Mouse (Mus musculus): ENCODE data around the gene Tgfbrap1. TPM values are rescaled to one million over a fixed set of nuclear protein-coding genes. Genes with fewer than 3 reads are reported as not detected.
"Not testable (repeated sequence)": the region's sequence is repeated elsewhere in the genome, so short reads cannot be mapped to it uniquely, and the experiment has no call there.

The Tgfbrap1 gene
- total and polyA plus RNA-seq, 2 experiments from 2014 or later: 15.8 to 39.3 TPM

DNA sequence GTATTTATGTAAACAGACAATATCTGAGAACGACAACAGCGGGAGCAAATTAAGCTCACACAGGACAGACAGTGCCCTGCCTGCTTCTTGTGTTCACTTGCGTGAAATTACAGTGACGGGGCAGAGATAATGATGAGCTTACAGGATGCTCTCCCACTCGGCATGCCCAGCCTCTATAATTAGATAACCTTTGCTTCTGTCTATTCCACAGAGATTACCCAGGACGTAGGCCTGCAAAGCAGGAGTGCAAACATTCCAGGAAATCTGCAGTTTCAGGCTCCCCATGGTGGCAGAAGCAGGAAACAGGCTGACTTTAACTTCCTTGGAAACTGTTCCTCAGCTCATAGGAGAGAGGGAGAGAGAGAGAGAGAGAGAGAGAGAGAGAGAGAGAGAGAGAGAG, 56.2 kb downstream of the Tgfbrap1 start:
- DNase-seq (peak; percentile 27), ATAC-seq (peak; percentile 66)
- Histone ChIP-seq H3K36me3 (ENCODE audit: insufficient read depth) (no peaks in the 10 kb centered on the region), H3K4me3 (ENCODE audit: low read depth, low read length) (no peak overlapping the region), H3K9ac (no peak overlapping the region), H3K27me3 (ENCODE audit: insufficient read depth, low read length) (no peaks in the 10 kb centered on the region), H3K4me2 (ENCODE audit: low read depth) (no peak overlapping the region), H3K4me1 (ENCODE audit: insufficient read depth) (no peaks in the 10 kb centered on the region), H3K27ac (ENCODE audit: low read depth, low read length) (no peak overlapping the region), H3K9me3 (ENCODE audit: low read length) (no peaks in the 10 kb centered on the region)
- 57% methylated on average over 6 of the region's 6 CpGs for WGBS
- TF ChIP-seq CTCF (IDR thresholded peaks at IDR 0.05; ENCODE audit: low read depth): peak; percentile 59

DNA sequence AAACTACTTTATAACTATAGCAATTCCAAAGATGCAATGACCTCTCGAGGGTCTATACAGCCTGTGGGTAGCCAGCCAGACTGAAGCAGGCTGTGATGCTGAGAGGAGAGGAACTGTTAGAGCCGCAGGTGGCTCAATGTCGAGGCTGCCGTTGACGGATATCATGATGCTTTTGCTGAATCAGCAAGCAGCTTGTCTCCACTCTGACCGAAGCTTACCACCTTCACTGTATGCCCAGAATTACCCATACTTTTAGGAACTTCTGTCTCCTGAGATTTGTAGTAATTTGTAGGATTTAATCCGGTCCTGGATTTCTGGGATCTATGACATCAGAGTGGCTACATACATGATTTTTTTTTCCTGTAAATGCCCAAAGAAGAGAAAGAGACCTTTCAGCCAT, 62.4 kb downstream of the Tgfbrap1 start:
- peaks cover 14% of the 10 kb centered on the region for H3K36me3 ChIP-seq (ENCODE audit: insufficient read depth)
- H3K9ac ChIP-seq: no peak overlapping the region
- no peak overlapping the region for H3K27ac ChIP-seq (ENCODE audit: low read depth, low read length)
- no peak overlapping the region for H3K4me2 ChIP-seq (ENCODE audit: low read depth)
- DNase-seq (no peak), ATAC-seq (no peak)
- no peaks in the 10 kb centered on the region for H3K4me1 ChIP-seq (ENCODE audit: insufficient read depth)
- H3K9me3 ChIP-seq (ENCODE audit: low read length): no peaks in the 10 kb centered on the region
- H3K4me3 ChIP-seq (ENCODE audit: low read depth, low read length): no peak overlapping the region
- TF ChIP-seq CTCF (IDR thresholded peaks at IDR 0.05; ENCODE audit: low read depth): no peak
- 88% methylated on average over 7 of the region's 7 CpGs for WGBS
- H3K27me3 ChIP-seq (ENCODE audit: insufficient read depth, low read length): no peaks in the 10 kb centered on the region

DNA sequence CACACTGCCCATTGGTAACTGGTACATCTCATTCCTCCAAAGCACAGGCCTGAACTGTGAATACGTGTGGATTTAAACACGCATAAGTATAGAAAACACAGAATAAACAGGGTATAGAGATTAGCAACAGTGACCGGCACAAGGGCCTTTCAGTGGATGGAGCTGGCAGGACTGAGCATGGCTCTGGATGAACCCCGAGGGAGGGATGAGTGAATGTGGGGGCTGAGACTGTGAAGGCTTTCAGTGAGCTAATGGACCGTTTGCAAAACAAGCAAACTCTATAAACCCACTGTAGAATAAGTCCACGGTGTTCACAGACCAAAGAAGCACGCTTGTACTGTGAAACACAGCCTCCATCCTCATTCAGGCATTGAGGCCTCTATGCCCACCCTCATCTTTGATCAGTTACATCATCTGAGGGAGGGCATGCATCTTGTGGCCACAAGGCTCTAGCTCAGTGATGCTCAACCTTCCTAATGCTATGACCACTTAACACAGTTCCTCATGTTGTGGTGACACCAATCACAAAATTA, 83.2 kb downstream of the Tgfbrap1 start:
- not testable (repeated sequence) for H3K4me1 ChIP-seq (ENCODE audit: insufficient read depth); ATAC-seq; H3K36me3 ChIP-seq (ENCODE audit: insufficient read depth); DNase-seq; H3K27me3 ChIP-seq (ENCODE audit: insufficient read depth, low read length); H3K9ac ChIP-seq; H3K9me3 ChIP-seq (ENCODE audit: low read length); H3K27ac ChIP-seq (ENCODE audit: low read depth, low read length); H3K4me3 ChIP-seq (ENCODE audit: low read depth, low read length); H3K4me2 ChIP-seq (ENCODE audit: low read depth)
- WGBS: 81% methylated on average over 7 of the region's 7 CpGs

DNA sequence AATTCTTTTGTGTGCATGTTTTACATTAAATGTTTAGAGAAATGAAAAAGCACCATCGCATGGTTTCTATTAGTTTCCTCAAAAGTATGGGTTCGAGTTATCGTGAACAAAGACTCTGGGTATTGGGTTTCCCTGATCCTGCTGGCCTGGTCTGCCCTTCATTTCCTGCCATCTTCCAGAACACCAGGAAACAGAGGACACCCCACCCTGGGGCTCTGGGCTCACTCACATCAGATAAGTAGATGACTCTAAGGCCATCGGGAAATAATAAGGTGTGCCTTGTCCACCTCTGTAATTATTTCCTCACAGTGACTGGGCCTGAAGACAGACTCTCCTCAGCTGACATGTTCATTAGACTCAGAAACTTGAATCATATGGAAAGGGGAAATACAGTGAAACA, 88.0 kb downstream of the Tgfbrap1 start:
- TF ChIP-seq CTCF (IDR thresholded peaks at IDR 0.05; ENCODE audit: low read depth): no peak
- ATAC-seq: no peak

DNA sequence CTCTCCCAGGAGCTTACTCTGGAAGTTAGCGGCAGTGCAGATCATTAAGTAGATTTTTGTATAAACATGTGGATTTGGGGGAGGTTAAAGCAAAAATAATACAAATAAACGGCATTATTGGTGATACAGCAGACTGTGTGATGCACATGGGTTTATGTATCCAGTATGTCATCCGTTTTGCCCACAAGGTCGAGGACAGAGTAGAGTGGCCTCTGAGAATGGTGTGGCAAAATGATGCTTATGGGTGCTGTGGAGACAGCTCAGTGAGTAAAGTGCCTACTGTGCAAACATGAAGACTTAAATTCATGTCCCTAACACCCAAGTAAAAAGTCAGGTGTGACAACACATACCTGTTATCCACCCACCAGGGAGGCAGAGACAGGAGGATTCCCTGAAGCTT, 91.9 kb downstream of the Tgfbrap1 start:
- H3K9ac ChIP-seq: peak overlapping the region; percentile 3; the same call in 1 of the 2 replicates
- H3K27me3 ChIP-seq (ENCODE audit: insufficient read depth, low read length): no peaks in the 10 kb centered on the region
- WGBS: 63% methylated on average over 4 of the region's 4 CpGs
- peak overlapping the region; percentile 35 for H3K4me2 ChIP-seq (ENCODE audit: low read depth)
- no peak for DNase-seq
- no peaks in the 10 kb centered on the region for H3K4me1 ChIP-seq (ENCODE audit: insufficient read depth)
- no peak overlapping the region for H3K4me3 ChIP-seq (ENCODE audit: low read depth, low read length)
- TF ChIP-seq CTCF (IDR thresholded peaks at IDR 0.05; ENCODE audit: low read depth): no peak
- H3K36me3 ChIP-seq (ENCODE audit: insufficient read depth): no peaks in the 10 kb centered on the region
- no peaks in the 10 kb centered on the region for H3K9me3 ChIP-seq (ENCODE audit: low read length)
- H3K27ac ChIP-seq (ENCODE audit: low read depth, low read length): peak overlapping the region; percentile 46
- 0 out of 2 replicates have a peak, but pooled peaks have one; percentile 5 for ATAC-seq

More for the DNA sequence above, 88.0 kb downstream of the Tgfbrap1 start:
- no peak overlapping the region for H3K27ac ChIP-seq (ENCODE audit: low read depth, low read length)
- WGBS: 90% methylated on average over 4 of the region's 4 CpGs
- H3K4me3 ChIP-seq (ENCODE audit: low read depth, low read length): no peak overlapping the region
- no peak overlapping the region for H3K4me2 ChIP-seq (ENCODE audit: low read depth)
- no peak for DNase-seq
- H3K4me1 ChIP-seq (ENCODE audit: insufficient read depth): no peaks in the 10 kb centered on the region
- no peaks in the 10 kb centered on the region for H3K9me3 ChIP-seq (ENCODE audit: low read length)
- H3K9ac ChIP-seq: no peak overlapping the region
- no peaks in the 10 kb centered on the region for H3K36me3 ChIP-seq (ENCODE audit: insufficient read depth)
- no peaks in the 10 kb centered on the region for H3K27me3 ChIP-seq (ENCODE audit: insufficient read depth, low read length)

DNA sequence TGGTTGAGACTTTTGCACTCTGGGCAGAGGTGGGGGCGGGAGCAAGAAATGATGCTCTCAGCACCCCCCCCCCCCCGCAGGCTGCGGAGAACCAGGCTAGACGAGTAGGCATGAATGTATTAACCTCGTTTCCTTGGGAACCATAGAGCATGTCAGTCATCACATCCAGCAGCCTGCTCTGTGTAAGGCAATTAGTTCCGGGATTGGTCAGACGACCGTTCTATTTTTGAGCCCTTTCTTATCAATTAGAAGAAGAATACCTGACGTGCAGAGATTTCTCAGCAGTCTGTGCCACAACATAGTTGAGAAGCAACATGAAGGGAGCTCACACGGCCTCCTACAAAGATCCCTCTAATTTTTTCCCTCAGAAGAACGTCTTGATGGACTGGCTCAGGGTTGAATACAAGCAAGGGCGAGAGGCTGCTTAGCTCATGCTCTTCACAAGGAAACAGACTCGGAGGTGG, 92.4 kb downstream of the Tgfbrap1 start:
- DNase-seq: peak; percentile 47
- Histone ChIP-seq H3K4me1 (ENCODE audit: insufficient read depth) (no peaks in the 10 kb centered on the region), H3K9ac (peak overlapping the region; percentile 3; the same call in 1 of the 2 replicates), H3K27ac (ENCODE audit: low read depth, low read length) (peak overlapping the region; percentile 46), H3K9me3 (ENCODE audit: low read length) (no peaks in the 10 kb centered on the region), H3K4me3 (ENCODE audit: low read depth, low read length) (peak overlapping the region; percentile 7; the same call in 1 of the 2 replicates), H3K4me2 (ENCODE audit: low read depth) (peak overlapping the region; percentile 35), H3K36me3 (ENCODE audit: insufficient read depth) (no peaks in the 10 kb centered on the region), H3K27me3 (ENCODE audit: insufficient read depth, low read length) (no peaks in the 10 kb centered on the region)
- WGBS: 9% methylated on average over 13 of the region's 13 CpGs
- ATAC-seq: peak; percentile 98
- no peak for TF ChIP-seq CTCF (IDR thresholded peaks at IDR 0.05; ENCODE audit: low read depth)

Small RNA genes within 50 kb of the gene (microRNA-seq; reads per million reads assigned to microRNA genes)
- 0 reads per million in 2 experiments for gene Gm24001

Other genes with a start within 250 kb of the Tgfbrap1 start
- 30.6 and 39.7 TPM in 2 replicates for gene Mrps9, start 247.4 kb downstream of the Tgfbrap1 start, total RNA-seq (2014; rRNA removed)
- gene Mrps9, start 247.4 kb downstream of the Tgfbrap1 start, polyA plus RNA-seq (2015; fragmentation: Nextera tagmentation; extraction: Ambion mirVana): 33.1 and 35.3 TPM in 2 replicates
- 21.0 and 21.1 TPM in 2 replicates for gene Gpr45, start 145.8 kb downstream of the Tgfbrap1 start, total RNA-seq (2014; rRNA removed)
- 16.3 and 16.4 TPM in 2 replicates for gene Gpr45, start 145.8 kb downstream of the Tgfbrap1 start, polyA plus RNA-seq (2015; fragmentation: Nextera tagmentation; extraction: Ambion mirVana)
- 45.7 and 46.7 TPM in 2 replicates for gene AI597479, start 73 bp upstream of the Tgfbrap1 start, total RNA-seq (2014; rRNA removed)
- gene AI597479, start 73 bp upstream of the Tgfbrap1 start, polyA plus RNA-seq (2015; fragmentation: Nextera tagmentation; extraction: Ambion mirVana): 28.4 and 37.0 TPM in 2 replicates
- 32.1 and 33.1 TPM in 2 replicates for gene Fhl2, start 98.3 kb upstream of the Tgfbrap1 start, total RNA-seq (2014; rRNA removed)
- 23.1 and 27.8 TPM in 2 replicates for gene Fhl2, start 98.3 kb upstream of the Tgfbrap1 start, polyA plus RNA-seq (2015; fragmentation: Nextera tagmentation; extraction: Ambion mirVana)